Mouse (Mus musculus): ENCODE data around the gene Umad1. TPM values are rescaled to one million over a fixed set of nuclear protein-coding genes. Genes with fewer than 3 reads are reported as not detected.
A peak's percentile ranks its signal among the peaks of the same experiment; 100 is the strongest.

Gene Umad1
- total RNA-seq, 1 experiment = 0.98 TPM

GRCm38 (mm10) chr6:8462447-8462846, 203.4 kb downstream of the Umad1 start:
- no peak for DNase-seq (ENCODE audit: low read depth, low spot score)
- in situ Hi-C loops (cut with MboI; ENCODE audit: low sequenced_read_pairs in 2 of 2, unreplicated experiment in 2 of 2) = no loop called here
- Histone ChIP-seq H3K9me3 (ENCODE audit: control insufficient read depth, insufficient read depth, low read depth, low read length) (no peaks in the 10 kb centered on the region), H3K36me3 (ENCODE audit: control insufficient read depth, insufficient read depth, low read length, poor library complexity, severe bottlenecking) (no peaks in the 10 kb centered on the region), H3K4me1 (ENCODE audit: control insufficient read depth in 2 of 2, insufficient read depth in 2 of 2, low read length in 2 of 2, poor library complexity in 1 of 2) (no peaks in the 10 kb centered on the region), H3K4me3 (ENCODE audit: insufficient read depth in 1 of 2, low read depth in 1 of 2, low read length in 2 of 2, poor library complexity in 1 of 2, severe bottlenecking in 1 of 2) (no peak overlapping the region), H3K9ac (ENCODE audit: insufficient read depth, low read depth, low read length, poor library complexity, severe bottlenecking) (no peak overlapping the region), H3K27ac (ENCODE audit: insufficient read depth, low read depth, low read length, poor library complexity, severe bottlenecking) (no peak overlapping the region)
- TF ChIP-seq MAFK (IDR thresholded peaks at IDR 0.05; ENCODE audit: insufficient read depth, low read depth, low read length) = no peak
- TF ChIP-seq CHD2 (IDR thresholded peaks at IDR 0.05; ENCODE audit: low read depth, low read length) = no peak
- TF ChIP-seq ZC3H11A (IDR thresholded peaks at IDR 0.05; ENCODE audit: borderline replicate concordance, low read depth, low read length) = no peak
- no peak for TF ChIP-seq HCFC1 (IDR thresholded peaks at IDR 0.05; ENCODE audit: borderline replicate concordance, insufficient read depth, low read length)
- no peak for TF ChIP-seq ZNF384 (IDR thresholded peaks at IDR 0.05; ENCODE audit: low read depth, low read length)

- Histone ChIP-seq H3K27ac (ENCODE audit: insufficient read depth, low read depth, low read length, poor library complexity, severe bottlenecking) (no peak overlapping the region), H3K36me3 (ENCODE audit: control insufficient read depth, insufficient read depth, low read length, poor library complexity, severe bottlenecking) (no peaks in the 10 kb centered on the region), H3K9me3 (ENCODE audit: control insufficient read depth, insufficient read depth, low read depth, low read length) (no peaks in the 10 kb centered on the region), H3K4me3 (ENCODE audit: insufficient read depth in 1 of 2, low read depth in 1 of 2, low read length in 2 of 2, poor library complexity in 1 of 2, severe bottlenecking in 1 of 2) (no peak overlapping the region), H3K4me1 (ENCODE audit: control insufficient read depth in 2 of 2, insufficient read depth in 2 of 2, low read length in 2 of 2, poor library complexity in 1 of 2) (no peaks in the 10 kb centered on the region), H3K9ac (ENCODE audit: insufficient read depth, low read depth, low read length, poor library complexity, severe bottlenecking) (no peak overlapping the region)
- TF ChIP-seq ZNF384 (IDR thresholded peaks at IDR 0.05; ENCODE audit: low read depth, low read length) = no peak
- no peak for TF ChIP-seq MAFK (IDR thresholded peaks at IDR 0.05; ENCODE audit: insufficient read depth, low read depth, low read length)
- no peak for TF ChIP-seq ZC3H11A (IDR thresholded peaks at IDR 0.05; ENCODE audit: borderline replicate concordance, low read depth, low read length)
- TF ChIP-seq HCFC1 (IDR thresholded peaks at IDR 0.05; ENCODE audit: borderline replicate concordance, insufficient read depth, low read length) = no peak
- TF ChIP-seq CHD2 (IDR thresholded peaks at IDR 0.05; ENCODE audit: low read depth, low read length) = no peak
- no peak for DNase-seq (ENCODE audit: low read depth, low spot score)
- in situ Hi-C loops (cut with MboI; ENCODE audit: low sequenced_read_pairs in 2 of 2, unreplicated experiment in 2 of 2) = no loop called here
These were observed 206.3 kb downstream of the Umad1 start for GRCm38 (mm10) chr6:8465388-8465787.

GRCm38 (mm10) chr6:8465985-8466384, 206.9 kb downstream of the Umad1 start:
- no peaks in the 10 kb centered on the region for H3K9me3 ChIP-seq (ENCODE audit: control insufficient read depth, insufficient read depth, low read depth, low read length)
- no peak overlapping the region for H3K9ac ChIP-seq (ENCODE audit: insufficient read depth, low read depth, low read length, poor library complexity, severe bottlenecking)
- no peak overlapping the region for H3K27ac ChIP-seq (ENCODE audit: insufficient read depth, low read depth, low read length, poor library complexity, severe bottlenecking)
- H3K36me3 ChIP-seq (ENCODE audit: control insufficient read depth, insufficient read depth, low read length, poor library complexity, severe bottlenecking) = no peaks in the 10 kb centered on the region
- H3K4me3 ChIP-seq (ENCODE audit: insufficient read depth in 1 of 2, low read depth in 1 of 2, low read length in 2 of 2, poor library complexity in 1 of 2, severe bottlenecking in 1 of 2) = no peak overlapping the region
- no peak for TF ChIP-seq ZC3H11A (IDR thresholded peaks at IDR 0.05; ENCODE audit: borderline replicate concordance, low read depth, low read length)
- TF ChIP-seq ZNF384 (IDR thresholded peaks at IDR 0.05; ENCODE audit: low read depth, low read length) = no peak
- no peak for TF ChIP-seq MAFK (IDR thresholded peaks at IDR 0.05; ENCODE audit: insufficient read depth, low read depth, low read length)
- no peak for TF ChIP-seq CHD2 (IDR thresholded peaks at IDR 0.05; ENCODE audit: low read depth, low read length)
- no peak for TF ChIP-seq HCFC1 (IDR thresholded peaks at IDR 0.05; ENCODE audit: borderline replicate concordance, insufficient read depth, low read length)
- DNase-seq (ENCODE audit: low read depth, low spot score) = no peak
- H3K4me1 ChIP-seq (ENCODE audit: control insufficient read depth in 2 of 2, insufficient read depth in 2 of 2, low read length in 2 of 2, poor library complexity in 1 of 2) = no peaks in the 10 kb centered on the region
- in situ Hi-C loops (cut with MboI; ENCODE audit: low sequenced_read_pairs in 2 of 2, unreplicated experiment in 2 of 2) = no loop called here

GRCm38 (mm10) chr6:8467667-8468337, 208.7 kb downstream of the Umad1 start:
- in situ Hi-C loops (cut with MboI; ENCODE audit: low sequenced_read_pairs in 2 of 2, unreplicated experiment in 2 of 2) = no loop called here
- no peak overlapping the region for H3K9ac ChIP-seq (ENCODE audit: insufficient read depth, low read depth, low read length, poor library complexity, severe bottlenecking)
- H3K4me1 ChIP-seq (ENCODE audit: control insufficient read depth in 2 of 2, insufficient read depth in 2 of 2, low read length in 2 of 2, poor library complexity in 1 of 2) = no peaks in the 10 kb centered on the region
- H3K27ac ChIP-seq (ENCODE audit: insufficient read depth, low read depth, low read length, poor library complexity, severe bottlenecking) = no peak overlapping the region
- no peaks in the 10 kb centered on the region for H3K36me3 ChIP-seq (ENCODE audit: control insufficient read depth, insufficient read depth, low read length, poor library complexity, severe bottlenecking)
- peak; percentile 17 for DNase-seq (ENCODE audit: low read depth, low spot score)
- TF ChIP-seq HCFC1 (IDR thresholded peaks at IDR 0.05; ENCODE audit: borderline replicate concordance, insufficient read depth, low read length) (no peak), ZNF384 (IDR thresholded peaks at IDR 0.05; ENCODE audit: low read depth, low read length) (peak; percentile 86)
- no peak overlapping the region for H3K4me3 ChIP-seq (ENCODE audit: insufficient read depth in 1 of 2, low read depth in 1 of 2, low read length in 2 of 2, poor library complexity in 1 of 2, severe bottlenecking in 1 of 2)
- H3K9me3 ChIP-seq (ENCODE audit: control insufficient read depth, insufficient read depth, low read depth, low read length) = no peaks in the 10 kb centered on the region

- Histone ChIP-seq H3K9ac (ENCODE audit: insufficient read depth, low read depth, low read length, poor library complexity, severe bottlenecking) (no peak overlapping the region), H3K27ac (ENCODE audit: insufficient read depth, low read depth, low read length, poor library complexity, severe bottlenecking) (no peak overlapping the region), H3K9me3 (ENCODE audit: control insufficient read depth, insufficient read depth, low read depth, low read length) (no peaks in the 10 kb centered on the region), H3K4me1 (ENCODE audit: control insufficient read depth in 2 of 2, insufficient read depth in 2 of 2, low read length in 2 of 2, poor library complexity in 1 of 2) (no peaks in the 10 kb centered on the region), H3K4me3 (ENCODE audit: insufficient read depth in 1 of 2, low read depth in 1 of 2, low read length in 2 of 2, poor library complexity in 1 of 2, severe bottlenecking in 1 of 2) (no peak overlapping the region), H3K36me3 (ENCODE audit: control insufficient read depth, insufficient read depth, low read length, poor library complexity, severe bottlenecking) (no peaks in the 10 kb centered on the region)
- no peak for DNase-seq (ENCODE audit: low read depth, low spot score)
- TF ChIP-seq ZC3H11A (IDR thresholded peaks at IDR 0.05; ENCODE audit: borderline replicate concordance, low read depth, low read length) (no peak), ZNF384 (IDR thresholded peaks at IDR 0.05; ENCODE audit: low read depth, low read length) (no peak), CHD2 (IDR thresholded peaks at IDR 0.05; ENCODE audit: low read depth, low read length) (no peak), MAFK (IDR thresholded peaks at IDR 0.05; ENCODE audit: insufficient read depth, low read depth, low read length) (no peak), HCFC1 (IDR thresholded peaks at IDR 0.05; ENCODE audit: borderline replicate concordance, insufficient read depth, low read length) (no peak)
- in situ Hi-C loops (cut with MboI; ENCODE audit: low sequenced_read_pairs in 2 of 2, unreplicated experiment in 2 of 2) = no loop called here
These were observed 210.8 kb downstream of the Umad1 start for GRCm38 (mm10) chr6:8469918-8470317.
